Mouse (Mus musculus): ENCODE measurements around the gene Gm35549. TPM values are rescaled to one million over a fixed set of nuclear protein-coding genes. Genes with fewer than 3 reads are reported as not detected.
A peak's percentile ranks its signal among the peaks of the same experiment; 100 is the strongest.
"Not testable (repeated sequence)": the region's sequence is repeated elsewhere in the genome, so short reads cannot be mapped to it uniquely, and the experiment has no call there.

Gm35549 gene
- total and polyA plus RNA-seq, 2 experiments from 2014 or later, result not detected

- peak within 1 kb of the TSS; percentile 78 for H3K27ac ChIP-seq (ENCODE audit: low read depth, low read length)
- H3K4me1 ChIP-seq (ENCODE audit: insufficient read depth), result peaks cover 12% of the 10 kb centered on the region
- 0 out of 2 replicates have a peak, but pooled peaks cover 6% of the 10 kb centered on the region for H3K9me3 ChIP-seq (ENCODE audit: low read length)
- no peak for TF ChIP-seq CTCF (IDR thresholded peaks at IDR 0.05; ENCODE audit: low read depth)
- peak within 1 kb of the TSS; percentile 76 for H3K9ac ChIP-seq
- ATAC-seq (peak; percentile 98), DNase-seq (peak; percentile 90)
- WGBS, result 1% methylated on average over 34 of the region's 34 CpGs
- peak within 1 kb of the TSS; percentile 58 for H3K4me2 ChIP-seq (ENCODE audit: low read depth)
- H3K4me3 ChIP-seq (ENCODE audit: low read depth, low read length), result peak within 1 kb of the TSS; percentile 66
- peaks cover 18% of the 10 kb centered on the region for H3K36me3 ChIP-seq (ENCODE audit: insufficient read depth)
- no peaks in the 10 kb centered on the region for H3K27me3 ChIP-seq (ENCODE audit: insufficient read depth, low read length)
These were observed 21.9 kb upstream of the Gm35549 start, which contains the start of gene Zfp445 for GRCm38 (mm10) chr9:122865697-122866166. Zfp445 (minus strand) TSS chr9:122866006.

GRCm38 (mm10) chr9:122864848-122865247 is 21.0 kb upstream of the Gm35549 start:
- peak overlapping the region; percentile 76 for H3K9ac ChIP-seq
- 0 out of 2 replicates have a peak, but pooled peaks cover 6% of the 10 kb centered on the region for H3K9me3 ChIP-seq (ENCODE audit: low read length)
- ATAC-seq (no peak), DNase-seq (no peak)
- H3K4me1 ChIP-seq (ENCODE audit: insufficient read depth), result peaks cover 12% of the 10 kb centered on the region
- H3K27me3 ChIP-seq (ENCODE audit: insufficient read depth, low read length), result no peaks in the 10 kb centered on the region
- WGBS, result 62% methylated on average over 3 of the region's 3 CpGs
- H3K4me3 ChIP-seq (ENCODE audit: low read depth, low read length), result peak overlapping the region; percentile 66
- no peak for TF ChIP-seq CTCF (IDR thresholded peaks at IDR 0.05; ENCODE audit: low read depth)
- H3K36me3 ChIP-seq (ENCODE audit: insufficient read depth), result peaks cover 27% of the 10 kb centered on the region
- H3K27ac ChIP-seq (ENCODE audit: low read depth, low read length), result no peak overlapping the region
- peak overlapping the region; percentile 58 for H3K4me2 ChIP-seq (ENCODE audit: low read depth)

- no peak for TF ChIP-seq CTCF (IDR thresholded peaks at IDR 0.05; ENCODE audit: low read depth)
- ATAC-seq, result no peak
- Histone ChIP-seq H3K27me3 (ENCODE audit: insufficient read depth, low read length) (no peaks in the 10 kb centered on the region), H3K27ac (ENCODE audit: low read depth, low read length) (no peak overlapping the region), H3K4me1 (ENCODE audit: insufficient read depth) (peaks cover 12% of the 10 kb centered on the region), H3K9me3 (ENCODE audit: low read length) (0 out of 2 replicates have a peak, but pooled peaks cover 6% of the 10 kb centered on the region), H3K36me3 (ENCODE audit: insufficient read depth) (peaks cover 37% of the 10 kb centered on the region), H3K4me2 (ENCODE audit: low read depth) (no peak overlapping the region), H3K9ac (no peak overlapping the region), H3K4me3 (ENCODE audit: low read depth, low read length) (no peak overlapping the region)
- WGBS, result 93% methylated on average over 2 of the region's 2 CpGs
- no peak for DNase-seq
These were observed 19.9 kb upstream of the Gm35549 start for GRCm38 (mm10) chr9:122863731-122864130.

- H3K9ac ChIP-seq, result no peak overlapping the region
- no peak overlapping the region for H3K27ac ChIP-seq (ENCODE audit: low read depth, low read length)
- H3K36me3 ChIP-seq (ENCODE audit: insufficient read depth), result peaks cover 61% of the 10 kb centered on the region
- no peaks in the 10 kb centered on the region for H3K9me3 ChIP-seq (ENCODE audit: low read length)
- no peak for ATAC-seq
- no peak overlapping the region for H3K4me2 ChIP-seq (ENCODE audit: low read depth)
- DNase-seq, result no peak
- no peaks in the 10 kb centered on the region for H3K27me3 ChIP-seq (ENCODE audit: insufficient read depth, low read length)
- no peak overlapping the region for H3K4me3 ChIP-seq (ENCODE audit: low read depth, low read length)
- peaks cover 12% of the 10 kb centered on the region for H3K4me1 ChIP-seq (ENCODE audit: insufficient read depth)
- no peak for TF ChIP-seq CTCF (IDR thresholded peaks at IDR 0.05; ENCODE audit: low read depth)
These were observed 16.9 kb upstream of the Gm35549 start for GRCm38 (mm10) chr9:122860752-122861151.

- over 99% methylated on average over 3 of the region's 3 CpGs for WGBS
These were observed 12.9 kb upstream of the Gm35549 start for GRCm38 (mm10) chr9:122856716-122857115.

GRCm38 (mm10) chr9:122855617-122856016 is 11.8 kb upstream of the Gm35549 start:
- Histone ChIP-seq H3K9ac (no peak overlapping the region), H3K9me3 (ENCODE audit: low read length) (no peaks in the 10 kb centered on the region), H3K27me3 (ENCODE audit: insufficient read depth, low read length) (no peaks in the 10 kb centered on the region), H3K4me1 (ENCODE audit: insufficient read depth) (no peaks in the 10 kb centered on the region), H3K4me3 (ENCODE audit: low read depth, low read length) (no peak overlapping the region), H3K27ac (ENCODE audit: low read depth, low read length) (no peak overlapping the region), H3K36me3 (ENCODE audit: insufficient read depth) (peaks cover 86% of the 10 kb centered on the region), H3K4me2 (ENCODE audit: low read depth) (no peak overlapping the region)
- ATAC-seq (no peak), DNase-seq (no peak)
- no peak for TF ChIP-seq CTCF (IDR thresholded peaks at IDR 0.05; ENCODE audit: low read depth)
- WGBS, result 95% methylated on average over 4 of the region's 4 CpGs

More at GRCm38 (mm10) chr9:122856716-122857115, 12.9 kb upstream of the Gm35549 start:
- H3K4me2 ChIP-seq (ENCODE audit: low read depth), result no peak overlapping the region
- no peaks in the 10 kb centered on the region for H3K9me3 ChIP-seq (ENCODE audit: low read length)
- H3K27ac ChIP-seq (ENCODE audit: low read depth, low read length), result no peak overlapping the region
- no peaks in the 10 kb centered on the region for H3K4me1 ChIP-seq (ENCODE audit: insufficient read depth)
- H3K27me3 ChIP-seq (ENCODE audit: insufficient read depth, low read length), result no peaks in the 10 kb centered on the region
- no peak for TF ChIP-seq CTCF (IDR thresholded peaks at IDR 0.05; ENCODE audit: low read depth)
- DNase-seq (no peak), ATAC-seq (no peak)
- no peak overlapping the region for H3K4me3 ChIP-seq (ENCODE audit: low read depth, low read length)
- H3K36me3 ChIP-seq (ENCODE audit: insufficient read depth), result peaks cover 88% of the 10 kb centered on the region
- no peak overlapping the region for H3K9ac ChIP-seq

GRCm38 (mm10) chr9:122855141-122855540 is 11.3 kb upstream of the Gm35549 start:
- not testable (repeated sequence) for DNase-seq

More at GRCm38 (mm10) chr9:122855141-122855540, 11.3 kb upstream of the Gm35549 start:
- 93% methylated on average over 2 of the region's 7 CpGs for WGBS
- H3K4me1 ChIP-seq (ENCODE audit: insufficient read depth); ATAC-seq; H3K4me2 ChIP-seq (ENCODE audit: low read depth); H3K9me3 ChIP-seq (ENCODE audit: low read length); H3K27me3 ChIP-seq (ENCODE audit: insufficient read depth, low read length); H3K27ac ChIP-seq (ENCODE audit: low read depth, low read length); H3K9ac ChIP-seq; H3K4me3 ChIP-seq (ENCODE audit: low read depth, low read length): not testable (repeated sequence)
- peaks cover 86% of the 10 kb centered on the region for H3K36me3 ChIP-seq (ENCODE audit: insufficient read depth)
